Mouse (Mus musculus) MEL (cell line): ENCODE data around the gene Entpd3.

ENCODE experiments used
- POLR2A ChIP-seq, 2 experiments: IDR thresholded peaks; 2 replicates each; pipeline ENCODE4 v1.6.1; 2011 to 2012; ENCODE audit warnings: low read length in 2 of 2, mild to moderate bottlenecking in 2 of 2, control low read depth in 1 of 2, improper control_type of control experiment in 1 of 2, low read depth in 1 of 2, moderate library complexity in 1 of 2; ENCODE audit not compliant: control insufficient read depth in 1 of 2, insufficient read depth in 1 of 2, poor library complexity in 1 of 2
- RCOR1 ChIP-seq: IDR thresholded peaks from 2 replicates; pipeline ENCODE4 v1.6.1; 2012; ENCODE audit warnings: low read depth, mild to moderate bottlenecking, inconsistent platforms, low read length, improper control_type of control experiment

- TF ChIP-seq RCOR1 (no peak), POLR2A (IDR thresholded peaks at IDR 0.05; ENCODE audit: control insufficient read depth in 1 of 2, insufficient read depth in 1 of 2, low read depth in 1 of 2, low read length in 2 of 2, poor library complexity in 1 of 2) (peak; percentile 59 to 72; a peak in 3 of 4 replicates)
Measured at GRCm38 (mm10) chr9:120582619-120583308, 43.1 kb downstream of the Entpd3 start.
